8 mouse cellular contexts compared by ENCODE assay signal in the genomic region with DNA sequence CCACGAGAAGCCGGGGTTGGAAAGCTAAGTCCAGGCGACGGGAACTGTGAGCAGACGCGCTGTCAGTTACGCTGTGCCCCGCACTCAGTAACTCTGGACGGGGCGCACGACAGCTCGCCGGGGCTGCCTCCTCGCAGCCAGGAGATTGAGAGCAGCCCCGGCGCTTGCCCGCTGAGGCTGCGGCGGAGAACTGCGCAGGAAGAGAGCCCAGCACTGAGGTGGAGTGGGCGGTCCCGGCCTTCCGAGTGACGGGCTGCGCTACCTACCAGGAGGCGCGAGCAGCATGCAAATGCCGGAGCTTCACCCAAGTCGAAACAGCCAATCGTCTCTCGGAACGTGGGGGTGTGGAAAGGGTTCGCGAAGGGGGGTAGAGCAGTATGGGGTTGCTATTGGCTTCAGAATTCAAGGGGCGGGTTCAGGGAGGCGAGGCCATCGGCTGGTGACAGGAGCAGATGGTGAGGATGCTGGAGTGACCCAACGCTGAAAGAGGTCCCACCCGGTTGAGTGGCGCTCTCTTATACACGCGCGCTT. TPM values are rescaled to one million over a fixed set of nuclear protein-coding genes. Genes with fewer than 3 reads are reported as not detected.
A peak's percentile ranks its signal among the peaks of the same experiment; 100 is the strongest.
DNase-seq lines count a peak whose midpoint lies in the region; ATAC-seq lines count a peak whose summit lies in the region.

Hs3st3b1 (minus strand) TSS at position 200 of the 531 bp plus-strand sequence.

- peak within 1 kb of the TSS; percentile 63 for H3K27ac ChIP-seq in hindbrain, embryonic 15.5 days (replicated peaks)

- H3K36me3 ChIP-seq in hindbrain, embryonic 15.5 days: no peaks in the 10 kb centered on the region

- peak within 1 kb of the TSS; percentile 85 for H3K4me2 ChIP-seq in hindbrain, embryonic 15.5 days

- ATAC-seq in hindbrain, embryonic 15.5 days (ENCODE audit: low FRiP score, low read depth): peak; percentile 96

- no peaks in the 10 kb centered on the region for H3K9me3 ChIP-seq in hindbrain, embryonic 15.5 days

- peak within 1 kb of the TSS; percentile 59 for H3K4me3 ChIP-seq in hindbrain, embryonic 15.5 days

- peaks cover 64% of the 10 kb centered on the region for H3K4me1 ChIP-seq in hindbrain, embryonic 15.5 days (replicated peaks)

- peaks cover 53% of the 10 kb centered on the region for H3K27me3 ChIP-seq in hindbrain, embryonic 15.5 days

- peak; percentile 98 for DNase-seq in Muller cell, postnatal 12 days (ENCODE audit: inconsistent ontology term)
- DNase-seq in cerebellum, postnatal 25 days: peak; percentile 59 to 68
- DNase-seq in gastrocnemius, adult 18-20 months (ENCODE audit: low spot score): peak; percentile 92
- DNase-seq in left cerebral cortex, adult 11 months (ENCODE audit: low spot score): peak; percentile 78
- peak; percentile 97 for DNase-seq in lung, postnatal 36 days
- DNase-seq in retina, embryonic 14.5 days (ENCODE audit: low spot score): peak; percentile 97
- peak; percentile 85 to 90 for DNase-seq in thymus, postnatal 36 days

- WGBS in hindbrain, embryonic 15.5 days: 0% methylated on average over 43 of the region's 43 CpGs

- peak within 1 kb of the TSS; percentile 46 for H3K9ac ChIP-seq in hindbrain, embryonic 15.5 days

RNA-seq across cellular contexts. Expression of gene Hs3st3b1, which starts in this region (rescaled TPM):
- under 1 TPM; 0.25 to 0.31 TPM for total RNA-seq in gastrocnemius, adult 18-20 months (2021)
- polyA plus RNA-seq in hindbrain, embryonic 15.5 days (2015; fragmentation: Nextera tagmentation; extraction: Ambion mirVana): 6.5 and 7.0 TPM in 2 replicates

Comparison
In these comparisons a context has a peak if more than half of its experiments do, and no peak if none do; other contexts are left out.
1. Peak in every context shown above with its lines: DNase-seq, ATAC-seq, H3K4me3 ChIP-seq and H3K27ac ChIP-seq.
2. Peak in DNase-seq in gastrocnemius, adult 18-20 months; RNA of the gene not detected or under 1 TPM.